Mouse (Mus musculus) hindbrain, postnatal 0 days (tissue): ENCODE results near the gene Ptgis. TPM values are rescaled to one million over a fixed set of nuclear protein-coding genes. Genes with fewer than 3 reads are reported as not detected.
"Not testable (repeated sequence)": the region's sequence is repeated elsewhere in the genome, so short reads cannot be mapped to it uniquely, and the experiment has no call there.

Source experiments
- ATAC-seq: fragments of 200-750 bp; cut with Nextera tagmentation; 2 replicates; pipeline ENCODE4 v1.8.0; 2017; ENCODE audit warnings: mild to moderate bottlenecking, moderate TSS enrichment, moderate library complexity
- DNase-seq: peaks from one replicate; pipeline ENCODE4 v3.0.0-alpha.2; 2015; ENCODE audit warnings: low spot score
- H3K27ac ChIP-seq: fragments of 300-500 bp; sonication (generic); 2 replicates; pipeline ENCODE4 v1.5.1; 2014; ENCODE audit warnings: mild to moderate bottlenecking
- H3K27me3 ChIP-seq: fragments of 300-500 bp; sonication (generic); 2 replicates; pipeline ENCODE4 v1.6.1; 2014; ENCODE audit warnings: low read length, mixed read lengths; ENCODE audit not compliant: insufficient read depth
- H3K36me3 ChIP-seq: fragments of 300-500 bp; sonication (generic); 2 replicates; pipeline ENCODE4 v1.6.1; 2014; ENCODE audit warnings: low read length, mixed read lengths; ENCODE audit not compliant: insufficient read depth
- H3K4me1 ChIP-seq: fragments of 300-500 bp; sonication (generic); 2 replicates; pipeline ENCODE4 v1.6.1; 2014; ENCODE audit warnings: antibody characterized with exemption, low read length, mixed read lengths; ENCODE audit not compliant: insufficient read depth
- H3K4me2 ChIP-seq: fragments of 300-500 bp; sonication (generic); 2 replicates; pipeline ENCODE4 v1.6.1; 2014; ENCODE audit warnings: low read depth, mild to moderate bottlenecking, low read length, moderate library complexity, mixed read lengths
- H3K4me3 ChIP-seq: fragments of 300-500 bp; sonication (generic); 2 replicates; pipeline ENCODE4 v1.5.1; 2014; ENCODE audit warnings: low read length
- H3K9ac ChIP-seq: fragments of 300-500 bp; sonication (generic); replicated peaks from 2 replicates; pipeline ENCODE4 v1.6.1; 2014; ENCODE audit warnings: mild to moderate bottlenecking, low read length, moderate library complexity, mixed read lengths
- H3K9me3 ChIP-seq: fragments of 300-500 bp; sonication (generic); 2 replicates; pipeline ENCODE4 v1.6.1; 2016; ENCODE audit warnings: low read length, mixed read lengths
- CTCF ChIP-seq: IDR thresholded peaks from 2 replicates; pipeline ENCODE4 v1.5.1; 2016; ENCODE audit warnings: antibody characterized with exemption, control low read depth, low read depth
- WGBS: fragments of 180-500 bp; shearing (Covaris S2); extraction: QIAGEN DNeasy Blood & Tissue Kit; methylation state at CpG from one replicate; pipeline ENCODE4 v1.1.7; 2014; 5-methylcytosine and 5-hydroxymethylcytosine counted together
- polyA plus RNA-seq: library from polyadenylated mRNA; unstranded; fragments of >200 nt; fragmentation: Nextera tagmentation; extraction: Ambion mirVana; gene quantifications from 2 replicates; pipeline ENCODE4 v1.2.1, GENCODE M21; 2015
- total RNA-seq: library from RNA; depleted of rRNA; stranded (reverse); fragments of >200 nt; gene quantifications from 2 replicates; pipeline ENCODE4 v1.2.3, GENCODE M21; 2014

Ptgis gene
- total and polyA plus RNA-seq, 2 experiments from 2014 or later = 4.4 to 7.7 TPM

DNA sequence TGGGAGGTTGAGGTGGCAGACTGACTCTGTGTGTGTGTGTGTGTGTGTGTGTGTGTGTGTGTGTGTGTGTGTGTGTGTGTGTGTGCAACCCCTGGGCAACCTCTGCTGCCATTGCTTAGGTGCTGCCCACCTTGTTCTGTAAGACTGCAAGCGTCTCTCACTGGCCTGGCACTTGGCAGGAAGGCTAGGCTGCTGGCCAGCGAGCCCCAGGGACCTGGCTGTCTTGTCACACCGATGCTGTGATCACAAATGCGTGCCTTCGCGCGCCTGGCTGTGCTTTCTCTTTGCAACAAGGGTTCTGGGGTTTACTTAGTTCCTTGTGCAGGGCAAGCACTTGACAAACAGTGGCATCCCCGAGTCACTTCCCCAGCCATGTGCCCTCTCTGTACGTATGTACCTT is 30.5 kb downstream of the Ptgis start:
- Histone ChIP-seq H3K9ac (no peak overlapping the region), H3K4me3 (no peak overlapping the region), H3K27me3 (no peaks in the 10 kb centered on the region), H3K36me3 (no peaks in the 10 kb centered on the region), H3K27ac (no peak overlapping the region), H3K4me1 (no peaks in the 10 kb centered on the region), H3K9me3 (no peaks in the 10 kb centered on the region), H3K4me2 (no peak overlapping the region)
- DNase-seq (peak; percentile 34), ATAC-seq (no peak)
- 50% methylated on average over 9 of the region's 9 CpGs for WGBS
- no peak for TF ChIP-seq CTCF

DNA sequence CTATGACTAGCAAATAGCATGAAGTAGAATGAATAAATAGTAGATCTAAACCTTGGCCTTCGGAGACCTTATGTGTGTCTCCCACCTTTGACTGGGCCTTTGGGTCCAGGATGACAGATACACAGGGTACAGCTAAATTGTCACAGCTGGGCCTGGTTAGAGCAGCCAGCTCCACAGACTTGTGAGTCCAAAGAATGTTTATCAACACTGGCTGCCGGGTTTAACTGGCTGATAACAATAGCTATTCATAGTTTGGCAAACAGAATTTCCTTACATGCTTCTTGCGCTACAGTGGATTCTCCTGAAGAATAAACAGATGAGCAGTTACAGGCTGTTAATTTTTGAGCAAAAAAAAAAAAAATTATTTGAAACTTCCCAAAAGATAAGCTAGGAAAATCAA is 31.4 kb downstream of the Ptgis start:
- no peak for ATAC-seq
- Histone ChIP-seq H3K9me3 (no peaks in the 10 kb centered on the region), H3K36me3 (no peaks in the 10 kb centered on the region), H3K27me3 (no peaks in the 10 kb centered on the region), H3K27ac (no peak overlapping the region), H3K4me3 (no peak overlapping the region), H3K4me1 (no peaks in the 10 kb centered on the region), H3K4me2 (no peak overlapping the region), H3K9ac (no peak overlapping the region)
- no peak for DNase-seq
- 79% methylated on average over 3 of the region's 3 CpGs for WGBS
- no peak for TF ChIP-seq CTCF

GRCm38 (mm10) chr2:167205918-167206629 is 34.3 kb downstream of the Ptgis start:
- H3K9ac ChIP-seq = no peak overlapping the region
- no peak overlapping the region for H3K27ac ChIP-seq
- H3K4me1 ChIP-seq = 0 out of 2 replicates have a peak, but pooled peaks cover 10% of the 10 kb centered on the region
- H3K9me3 ChIP-seq = no peaks in the 10 kb centered on the region
- no peaks in the 10 kb centered on the region for H3K27me3 ChIP-seq
- WGBS = 84% methylated on average over 18 of the region's 18 CpGs
- no peaks in the 10 kb centered on the region for H3K36me3 ChIP-seq
- no peak overlapping the region for H3K4me2 ChIP-seq
- no peak overlapping the region for H3K4me3 ChIP-seq
- DNase-seq = no peak
- no peak for TF ChIP-seq CTCF
- ATAC-seq = 0 out of 2 replicates have a peak, but pooled peaks have one; percentile 24

DNA sequence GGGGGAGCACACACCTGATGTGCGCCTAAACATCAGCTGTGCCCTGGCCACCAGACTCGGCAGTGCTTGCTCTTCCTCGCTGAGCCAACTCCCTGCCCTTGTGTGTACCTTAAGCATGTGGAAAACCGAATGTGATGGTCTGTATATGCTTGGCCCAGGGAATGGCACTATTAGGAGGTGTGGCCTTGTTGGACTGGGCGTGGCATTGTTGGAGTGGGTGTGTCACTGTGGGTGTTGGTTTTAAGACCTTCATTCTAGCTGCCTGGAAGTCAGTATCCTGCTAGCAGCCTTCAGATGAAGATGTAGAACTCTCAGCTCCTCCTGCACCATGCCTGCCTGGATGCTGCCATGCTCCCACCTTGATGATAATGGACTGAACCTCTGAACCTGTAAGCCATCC is 35.7 kb downstream of the Ptgis start:
- ATAC-seq, H3K36me3 ChIP-seq, H3K9me3 ChIP-seq, H3K27ac ChIP-seq, H3K9ac ChIP-seq, H3K4me3 ChIP-seq, H3K27me3 ChIP-seq, DNase-seq, H3K4me2 ChIP-seq: not testable (repeated sequence)
- 85% methylated on average over 5 of the region's 5 CpGs for WGBS
- 0 out of 2 replicates have a peak, but pooled peaks cover 10% of the 10 kb centered on the region for H3K4me1 ChIP-seq

- TF ChIP-seq CTCF = peak; percentile 71
- no peak overlapping the region for H3K9ac ChIP-seq
- no peak overlapping the region for H3K27ac ChIP-seq
- H3K4me2 ChIP-seq = no peak overlapping the region
- H3K9me3 ChIP-seq = no peaks in the 10 kb centered on the region
- DNase-seq = peak; percentile 36
- 0 out of 2 replicates have a peak, but pooled peaks cover 10% of the 10 kb centered on the region for H3K4me1 ChIP-seq
- no peaks in the 10 kb centered on the region for H3K27me3 ChIP-seq
- no peak for ATAC-seq
- H3K4me3 ChIP-seq = no peak overlapping the region
- WGBS = 74% methylated on average over 7 of the region's 7 CpGs
- no peaks in the 10 kb centered on the region for H3K36me3 ChIP-seq
Observed at GRCm38 (mm10) chr2:167203505-167204166, 36.8 kb downstream of the Ptgis start.

DNA sequence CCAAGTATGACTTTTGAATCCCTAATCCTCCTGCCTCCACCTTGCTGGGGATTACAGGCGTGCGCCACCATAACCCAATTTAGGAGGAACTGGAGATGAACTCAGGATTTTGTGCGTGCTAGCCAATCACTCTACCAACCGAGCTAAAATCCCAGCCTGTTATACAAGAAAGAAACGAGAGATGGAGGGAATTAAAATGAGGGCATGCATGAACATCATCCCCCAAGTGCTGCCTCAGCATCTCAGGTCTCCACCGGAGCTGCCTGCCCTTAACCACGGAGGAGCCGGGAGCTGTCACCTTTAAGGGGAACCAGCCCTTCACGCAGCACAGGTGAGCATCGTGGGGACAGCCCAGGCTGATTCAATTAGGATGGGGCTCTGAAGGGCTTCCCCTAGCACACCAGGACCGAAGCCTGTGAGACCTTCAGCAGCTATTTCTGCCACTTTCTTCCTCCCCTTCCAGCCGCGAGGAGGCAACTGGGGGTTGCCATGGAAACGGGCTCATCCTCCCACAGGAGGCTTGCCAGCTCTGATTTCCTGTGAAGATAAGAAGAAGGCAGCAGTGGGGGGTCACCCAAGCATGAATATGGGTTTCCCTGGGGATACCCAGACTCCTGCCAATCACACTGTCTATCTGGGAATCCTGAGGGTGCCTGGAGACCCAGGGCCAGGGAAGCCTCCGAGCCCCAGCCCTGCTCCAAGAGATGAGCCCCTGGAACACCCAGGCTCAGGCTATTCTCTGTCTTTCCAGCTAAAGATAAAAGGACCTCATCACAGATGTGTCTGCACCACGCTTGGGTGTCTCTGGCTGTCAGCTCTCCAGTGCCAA is 38.7 kb downstream of the Ptgis start:
- Histone ChIP-seq H3K9ac (0 out of 2 replicates have a peak overlapping the region, but pooled peaks have one; percentile 30), H3K4me2 (peak overlapping the region; percentile 42), H3K4me1 (0 out of 2 replicates have a peak, but pooled peaks cover 10% of the 10 kb centered on the region), H3K27ac (peak overlapping the region; percentile 84), H3K27me3 (no peaks in the 10 kb centered on the region), H3K4me3 (no peak overlapping the region), H3K36me3 (no peaks in the 10 kb centered on the region), H3K9me3 (no peaks in the 10 kb centered on the region)
- DNase-seq = peak; percentile 91
- TF ChIP-seq CTCF = no peak
- WGBS = 22% methylated on average over 16 of the region's 16 CpGs
- peak; percentile 54 for ATAC-seq
